Mouse (Mus musculus): ENCODE data around the gene Phldb2. TPM values are rescaled to one million over a fixed set of nuclear protein-coding genes. Genes with fewer than 3 reads are reported as not detected.

The Phldb2 gene
- polyA plus RNA-seq, 1 experiment from 2014 or later: 7.5 TPM

DNA sequence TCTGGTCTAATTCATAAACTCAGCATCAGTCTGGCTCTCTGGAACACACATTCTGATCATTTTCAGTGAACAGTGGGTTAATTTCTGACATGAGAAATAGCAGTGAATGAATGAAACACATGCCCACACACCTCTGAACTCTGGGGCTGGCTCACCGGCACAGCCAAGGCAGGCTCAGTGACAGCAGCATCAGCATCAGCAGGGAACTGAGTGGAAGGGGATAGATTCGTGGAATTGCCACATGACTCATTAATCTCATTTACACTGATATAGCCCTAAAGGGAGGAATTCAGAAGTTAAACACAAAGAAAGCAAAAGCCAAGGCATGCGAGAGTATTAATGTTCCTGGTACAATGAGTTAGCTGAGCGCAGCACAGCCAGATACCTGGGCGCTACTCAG is 178.6 kb downstream of the Phldb2 start:
- ATAC-seq (ENCODE audit: low FRiP score): no peak
- 75% methylated on average over 5 of the region's 5 CpGs for WGBS

DNA sequence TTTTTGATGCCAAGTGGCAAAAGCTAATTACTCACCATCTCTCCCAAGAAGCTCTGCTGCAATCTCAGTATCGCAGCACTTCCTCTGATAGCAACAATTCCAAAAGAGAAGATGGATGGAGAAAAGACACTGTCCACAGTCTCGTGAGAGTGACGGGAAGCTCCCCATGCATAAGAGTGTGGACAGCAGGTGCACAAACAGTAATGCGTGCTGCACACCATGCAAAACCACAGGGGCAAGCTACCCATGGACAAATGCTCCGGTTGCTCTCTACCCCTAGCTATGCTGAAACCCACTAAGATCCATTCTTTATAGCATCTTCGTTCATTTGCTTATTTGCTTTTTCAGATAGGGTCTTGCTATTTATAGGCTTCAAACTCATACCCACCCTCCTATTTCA is 182.5 kb downstream of the Phldb2 start:
- H3K4me1 ChIP-seq (replicated peaks; ENCODE audit: control insufficient read depth, insufficient read depth, low read length): no peaks in the 10 kb centered on the region
- H3K9ac ChIP-seq: no peak overlapping the region
- 93% methylated on average over 6 of the region's 6 CpGs for WGBS
- peaks cover 7% of the 10 kb centered on the region for H3K36me3 ChIP-seq (replicated peaks; ENCODE audit: control insufficient read depth, insufficient read depth)
- no peaks in the 10 kb centered on the region for H3K27me3 ChIP-seq (ENCODE audit: control insufficient read depth, insufficient read depth, low read length)
- DNase-seq (ENCODE audit: low spot score): no peak
- H3K4me3 ChIP-seq (replicated peaks; ENCODE audit: low read length): no peak overlapping the region
- no peaks in the 10 kb centered on the region for H3K9me3 ChIP-seq (ENCODE audit: control insufficient read depth, low read length)
- H3K4me2 ChIP-seq (replicated peaks): no peak overlapping the region
- no peak overlapping the region for H3K27ac ChIP-seq
- no peak for ATAC-seq (ENCODE audit: low FRiP score)

More for the DNA sequence above, 178.6 kb downstream of the Phldb2 start:
- H3K9ac ChIP-seq: no peak overlapping the region
- no peaks in the 10 kb centered on the region for H3K27me3 ChIP-seq (ENCODE audit: control insufficient read depth, insufficient read depth, low read length)
- no peaks in the 10 kb centered on the region for H3K4me1 ChIP-seq (replicated peaks; ENCODE audit: control insufficient read depth, insufficient read depth, low read length)
- peaks cover 7% of the 10 kb centered on the region for H3K36me3 ChIP-seq (replicated peaks; ENCODE audit: control insufficient read depth, insufficient read depth)
- H3K27ac ChIP-seq: no peak overlapping the region
- no peaks in the 10 kb centered on the region for H3K9me3 ChIP-seq (ENCODE audit: control insufficient read depth, low read length)
- DNase-seq (ENCODE audit: low spot score): no peak
- H3K4me2 ChIP-seq (replicated peaks): no peak overlapping the region
- H3K4me3 ChIP-seq (replicated peaks; ENCODE audit: low read length): no peak overlapping the region

DNA sequence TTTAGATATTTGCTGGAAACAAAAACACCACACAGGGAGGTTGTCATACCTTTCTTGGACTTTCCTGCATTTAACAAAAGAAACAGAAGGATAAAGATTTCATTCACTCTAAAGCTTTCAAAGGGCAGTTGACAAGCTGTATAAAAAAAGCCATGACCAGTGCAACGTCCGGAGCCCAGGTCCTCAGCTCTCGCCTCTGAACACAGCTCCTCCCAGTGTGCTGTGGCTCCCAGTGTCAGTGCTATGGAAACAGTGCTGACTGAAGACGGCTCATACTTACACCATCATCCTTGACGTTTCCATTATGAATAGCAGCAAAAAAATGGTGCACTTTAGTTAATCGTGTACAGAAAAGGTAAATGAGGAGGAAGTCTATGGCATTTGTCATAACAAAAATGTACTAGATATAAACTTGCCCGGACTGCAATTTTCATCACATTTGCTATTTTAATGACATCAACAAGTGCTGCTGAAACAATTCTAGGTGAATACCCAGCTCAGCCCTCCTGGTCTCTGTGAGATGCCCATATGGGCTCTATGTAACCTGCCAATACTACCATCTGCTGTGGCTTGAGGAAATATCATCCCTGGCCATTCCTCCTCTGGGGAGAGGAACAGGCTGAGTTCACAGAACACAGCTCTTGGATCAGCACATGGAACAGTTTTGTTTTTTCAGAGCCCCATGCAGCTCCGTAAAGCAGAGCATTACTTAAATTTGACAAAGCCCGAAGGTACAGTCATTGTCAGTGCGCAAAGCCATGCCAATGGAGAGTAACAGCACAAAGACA is 185.4 kb downstream of the Phldb2 start:
- H3K4me1 ChIP-seq (replicated peaks; ENCODE audit: control insufficient read depth, insufficient read depth, low read length): no peaks in the 10 kb centered on the region
- no peak overlapping the region for H3K4me3 ChIP-seq (replicated peaks; ENCODE audit: low read length)
- ATAC-seq (ENCODE audit: low FRiP score): no peak
- 62% methylated on average over 10 of the region's 10 CpGs for WGBS
- DNase-seq (ENCODE audit: low spot score): no peak
- H3K9me3 ChIP-seq (ENCODE audit: control insufficient read depth, low read length): no peaks in the 10 kb centered on the region
- no peak overlapping the region for H3K4me2 ChIP-seq (replicated peaks)
- H3K36me3 ChIP-seq (replicated peaks; ENCODE audit: control insufficient read depth, insufficient read depth): peaks cover 7% of the 10 kb centered on the region
- no peak overlapping the region for H3K9ac ChIP-seq
- no peaks in the 10 kb centered on the region for H3K27me3 ChIP-seq (ENCODE audit: control insufficient read depth, insufficient read depth, low read length)
- no peak overlapping the region for H3K27ac ChIP-seq

DNA sequence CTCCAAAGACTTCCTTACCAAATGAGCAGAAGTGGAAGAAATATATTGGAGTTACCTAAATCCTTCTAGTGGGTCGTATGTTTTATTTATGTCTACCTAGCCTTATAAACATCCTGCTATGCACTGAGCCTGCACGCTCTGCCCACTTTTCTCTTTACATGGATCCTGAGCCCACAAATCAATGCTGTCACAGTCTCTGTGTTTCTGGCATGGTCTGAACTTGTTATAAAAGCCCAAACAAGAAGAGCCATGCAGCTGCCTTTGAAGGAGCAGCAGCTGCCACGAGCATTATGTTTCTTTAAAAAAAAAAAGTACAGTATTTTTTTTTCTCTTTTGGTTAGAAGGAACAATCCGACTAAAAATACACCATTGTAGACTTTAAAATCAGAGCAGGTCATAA is 186.0 kb downstream of the Phldb2 start:
- no peak overlapping the region for H3K27ac ChIP-seq
- no peak for ATAC-seq (ENCODE audit: low FRiP score)
- WGBS: 54% methylated on average over 4 of the region's 4 CpGs

DNA sequence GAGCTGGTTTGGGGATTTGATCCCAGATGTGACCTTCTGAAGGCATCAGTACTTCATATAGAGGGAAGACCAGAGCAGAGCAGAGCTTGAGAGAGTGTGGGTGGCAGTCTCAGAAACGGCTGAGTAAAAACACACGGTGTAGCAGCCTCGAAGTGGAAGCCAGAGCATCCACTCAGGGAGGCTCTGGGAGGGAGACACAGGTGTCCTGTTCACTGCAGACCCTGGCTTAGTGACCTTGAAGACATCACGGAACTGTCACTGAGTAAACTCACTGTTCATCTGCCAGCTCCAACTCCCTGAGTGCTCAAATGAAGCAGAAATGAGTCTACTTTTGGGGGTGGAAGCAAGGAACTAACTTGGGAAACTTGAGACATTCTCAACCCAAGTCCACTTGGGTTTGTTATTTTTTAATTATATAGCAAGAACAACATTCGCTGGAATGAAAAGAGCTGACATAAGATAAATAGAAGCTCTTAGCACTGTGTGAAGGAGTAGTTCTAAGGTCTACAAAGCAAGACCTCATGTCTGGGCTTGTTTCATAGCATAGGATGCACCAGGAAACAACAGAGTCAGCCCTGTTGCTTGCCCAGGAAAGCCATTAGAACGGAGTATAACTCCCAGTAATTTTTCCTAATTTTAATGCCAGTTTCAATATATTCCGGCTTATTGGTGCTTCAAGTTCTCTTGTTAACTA is 187.4 kb downstream of the Phldb2 start:
- ATAC-seq (ENCODE audit: low FRiP score): no peak
- H3K4me2 ChIP-seq (replicated peaks): no peak overlapping the region
- no peak for DNase-seq (ENCODE audit: low spot score)
- 90% methylated on average over 7 of the region's 7 CpGs for WGBS
- H3K9me3 ChIP-seq (ENCODE audit: control insufficient read depth, low read length): no peaks in the 10 kb centered on the region
- no peak overlapping the region for H3K4me3 ChIP-seq (replicated peaks; ENCODE audit: low read length)
- no peaks in the 10 kb centered on the region for H3K36me3 ChIP-seq (replicated peaks; ENCODE audit: control insufficient read depth, insufficient read depth)
- H3K4me1 ChIP-seq (replicated peaks; ENCODE audit: control insufficient read depth, insufficient read depth, low read length): no peaks in the 10 kb centered on the region
- H3K27ac ChIP-seq: no peak overlapping the region
- no peaks in the 10 kb centered on the region for H3K27me3 ChIP-seq (ENCODE audit: control insufficient read depth, insufficient read depth, low read length)
- no peak overlapping the region for H3K9ac ChIP-seq

More for the DNA sequence above, 186.0 kb downstream of the Phldb2 start:
- Histone ChIP-seq H3K9me3 (ENCODE audit: control insufficient read depth, low read length) (no peaks in the 10 kb centered on the region), H3K4me2 (replicated peaks) (no peak overlapping the region), H3K4me3 (replicated peaks; ENCODE audit: low read length) (no peak overlapping the region), H3K36me3 (replicated peaks; ENCODE audit: control insufficient read depth, insufficient read depth) (peaks cover 7% of the 10 kb centered on the region), H3K9ac (no peak overlapping the region), H3K4me1 (replicated peaks; ENCODE audit: control insufficient read depth, insufficient read depth, low read length) (no peaks in the 10 kb centered on the region), H3K27me3 (ENCODE audit: control insufficient read depth, insufficient read depth, low read length) (no peaks in the 10 kb centered on the region)
- DNase-seq (ENCODE audit: low spot score): no peak

DNA sequence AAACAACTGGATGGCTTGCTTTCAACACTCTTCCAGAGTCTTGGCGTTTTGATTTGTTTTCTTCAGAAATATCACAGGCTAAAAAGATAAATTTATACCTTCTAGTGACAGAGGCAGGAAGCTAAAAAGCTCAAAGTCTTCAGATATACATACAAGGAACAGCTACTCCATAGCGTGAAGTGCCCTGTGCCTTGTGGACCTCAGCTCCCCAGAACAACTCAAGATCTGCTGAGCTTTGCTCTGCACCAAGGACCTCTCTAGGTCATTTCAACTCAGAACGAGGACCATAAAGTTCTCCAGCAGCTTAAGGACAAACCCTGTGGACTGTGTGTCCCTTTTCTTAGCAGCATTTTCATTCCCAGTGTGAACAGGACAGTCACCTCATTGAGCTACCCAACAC is 188.3 kb downstream of the Phldb2 start:
- no peaks in the 10 kb centered on the region for H3K4me1 ChIP-seq (replicated peaks; ENCODE audit: control insufficient read depth, insufficient read depth, low read length)
- no peak for DNase-seq (ENCODE audit: low spot score)

DNA sequence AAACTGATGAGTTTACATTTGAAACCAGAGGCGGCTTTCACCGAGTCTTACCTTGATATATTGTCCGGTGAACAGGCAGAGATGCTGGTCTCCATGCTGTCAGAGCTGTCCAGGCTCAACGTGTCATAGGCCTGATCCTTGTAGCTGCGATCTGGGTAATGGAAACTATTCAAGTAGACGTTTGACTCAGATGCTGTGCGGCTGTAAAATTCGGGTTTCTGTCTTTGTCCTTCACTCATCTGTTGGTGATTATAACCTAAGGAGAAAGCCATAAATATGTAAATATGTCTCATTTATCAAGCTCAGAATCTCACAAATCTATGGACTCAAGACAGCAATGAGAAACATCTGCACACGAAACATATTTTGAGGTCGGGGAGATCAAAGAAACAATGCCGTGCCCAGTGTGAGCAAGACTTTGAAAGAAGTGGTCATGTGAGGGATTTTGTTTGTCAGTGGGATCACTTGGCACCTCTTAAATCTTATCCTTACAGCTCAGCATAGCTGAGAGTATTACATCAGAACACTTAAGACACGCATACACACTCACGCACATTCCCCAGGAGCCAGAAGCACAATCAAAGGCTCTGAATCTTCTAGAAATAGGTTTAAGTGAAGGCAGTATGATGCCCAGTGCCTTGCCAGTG is 190.4 kb downstream of the Phldb2 start:
- Histone ChIP-seq H3K9me3 (ENCODE audit: control insufficient read depth, low read length) (no peaks in the 10 kb centered on the region), H3K36me3 (replicated peaks; ENCODE audit: control insufficient read depth, insufficient read depth) (no peaks in the 10 kb centered on the region), H3K27me3 (ENCODE audit: control insufficient read depth, insufficient read depth, low read length) (no peaks in the 10 kb centered on the region), H3K4me2 (replicated peaks) (no peak overlapping the region), H3K27ac (no peak overlapping the region), H3K4me3 (replicated peaks; ENCODE audit: low read length) (no peak overlapping the region), H3K4me1 (replicated peaks; ENCODE audit: control insufficient read depth, insufficient read depth, low read length) (no peaks in the 10 kb centered on the region), H3K9ac (no peak overlapping the region)
- WGBS: 82% methylated on average over 13 of the region's 13 CpGs
- ATAC-seq (ENCODE audit: low FRiP score) (no peak), DNase-seq (ENCODE audit: low spot score) (no peak)

More for the DNA sequence above, 188.3 kb downstream of the Phldb2 start:
- Histone ChIP-seq H3K4me3 (replicated peaks; ENCODE audit: low read length) (no peak overlapping the region), H3K9me3 (ENCODE audit: control insufficient read depth, low read length) (no peaks in the 10 kb centered on the region), H3K36me3 (replicated peaks; ENCODE audit: control insufficient read depth, insufficient read depth) (no peaks in the 10 kb centered on the region), H3K9ac (no peak overlapping the region), H3K27me3 (ENCODE audit: control insufficient read depth, insufficient read depth, low read length) (no peaks in the 10 kb centered on the region), H3K4me2 (replicated peaks) (no peak overlapping the region), H3K27ac (no peak overlapping the region)
- WGBS: 91% methylated on average over 3 of the region's 3 CpGs
- ATAC-seq (ENCODE audit: low FRiP score): no peak

DNA sequence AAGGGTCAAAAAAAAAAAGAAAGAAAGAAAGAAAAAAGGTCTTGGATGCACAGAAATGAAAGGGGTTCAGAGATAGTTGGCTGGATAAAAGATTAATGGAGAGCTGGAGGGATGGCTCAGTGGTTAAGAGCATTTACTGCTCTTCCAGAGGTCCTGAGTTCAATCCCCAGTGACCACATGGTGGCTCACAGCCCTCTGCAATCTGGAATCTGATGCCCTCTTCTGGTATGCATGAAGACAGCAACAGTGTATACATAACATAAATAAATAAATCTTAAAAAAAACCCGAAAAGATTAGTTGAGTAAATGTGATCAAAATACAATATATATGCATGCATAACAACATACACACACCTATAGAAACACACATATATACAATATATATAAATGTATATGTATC is 192.0 kb downstream of the Phldb2 start:
- 87% methylated on average over 1 of the region's 1 CpGs for whole genome bisulfite sequencing
- Histone ChIP-seq H3K4me2 (replicated peaks) (no peak overlapping the region), H3K4me1 (replicated peaks; ENCODE audit: control insufficient read depth, insufficient read depth, low read length) (no peaks in the 10 kb centered on the region), H3K4me3 (replicated peaks; ENCODE audit: low read length) (no peak overlapping the region), H3K27me3 (ENCODE audit: control insufficient read depth, insufficient read depth, low read length) (no peaks in the 10 kb centered on the region), H3K9me3 (ENCODE audit: control insufficient read depth, low read length) (no peaks in the 10 kb centered on the region), H3K36me3 (replicated peaks; ENCODE audit: control insufficient read depth, insufficient read depth) (no peaks in the 10 kb centered on the region), H3K27ac (no peak overlapping the region), H3K9ac (no peak overlapping the region)
- DNase-seq (ENCODE audit: low spot score) (no peak), ATAC-seq (ENCODE audit: low FRiP score) (no peak)

DNA sequence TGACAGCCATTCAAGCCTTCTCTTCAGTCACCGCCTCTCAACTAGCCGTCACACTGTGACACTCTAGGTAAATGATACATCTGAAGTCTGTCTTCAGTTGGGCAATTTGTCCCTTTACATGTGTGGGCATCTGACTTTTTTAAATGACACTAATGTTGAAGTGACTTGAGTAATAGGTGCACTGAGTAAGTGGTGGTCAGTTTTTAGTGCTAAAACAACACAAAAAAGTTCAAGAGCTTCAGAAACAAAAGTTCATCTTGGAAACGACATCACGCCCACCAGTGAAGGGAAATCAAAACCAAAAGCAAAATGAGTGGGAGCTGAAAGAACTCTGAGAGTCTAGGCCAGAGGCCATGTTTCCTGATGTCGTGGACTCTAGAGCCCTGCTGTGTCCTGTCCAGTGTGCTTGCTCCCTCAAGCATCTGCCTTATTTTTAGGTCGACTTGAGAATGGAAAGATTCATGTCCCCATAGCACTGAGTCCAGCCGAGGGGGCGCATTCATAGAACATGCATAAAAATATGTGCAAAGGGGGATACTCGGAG is 194.6 kb downstream of the Phldb2 start:
- no peaks in the 10 kb centered on the region for H3K9me3 ChIP-seq (ENCODE audit: control insufficient read depth, low read length)
- no peaks in the 10 kb centered on the region for H3K27me3 ChIP-seq (ENCODE audit: control insufficient read depth, insufficient read depth, low read length)
- ATAC-seq (ENCODE audit: low FRiP score): no peak
- no peak overlapping the region for H3K9ac ChIP-seq
- DNase-seq (ENCODE audit: low spot score): no peak
- H3K4me2 ChIP-seq (replicated peaks): no peak overlapping the region
- no peak overlapping the region for H3K27ac ChIP-seq
- 89% methylated on average over 9 of the region's 9 CpGs for WGBS
- H3K4me1 ChIP-seq (replicated peaks; ENCODE audit: control insufficient read depth, insufficient read depth, low read length): no peaks in the 10 kb centered on the region
- no peaks in the 10 kb centered on the region for H3K36me3 ChIP-seq (replicated peaks; ENCODE audit: control insufficient read depth, insufficient read depth)
- H3K4me3 ChIP-seq (replicated peaks; ENCODE audit: low read length): no peak overlapping the region
